Mouse (Mus musculus) liver, embryonic 14.5 days (tissue): ENCODE results near the gene Anxa8. TPM values are rescaled to one million over a fixed set of nuclear protein-coding genes. Genes with fewer than 3 reads are reported as not detected.

Experiments
- ATAC-seq: fragments of 200-750 bp; cut with Nextera tagmentation; 2 replicates; pipeline ENCODE4 v1.8.0; 2017; ENCODE audit warnings: moderate number of reproducible peaks, mild to moderate bottlenecking, moderate library complexity; ENCODE audit not compliant: insufficient read depth
- DNase-seq, 3 experiments: peaks; one replicate each; pipeline ENCODE4 v3.0.0-alpha.2; 2012 to 2013; ENCODE audit warnings: low read depth in 3 of 3, low spot score in 3 of 3
- H3K27ac ChIP-seq: fragments of 300-500 bp; sonication (generic); 2 replicates; pipeline ENCODE4 v1.5.1; 2014; ENCODE audit warnings: moderate library complexity, mild to moderate bottlenecking, control low read depth, inconsistent platforms
- H3K27me3 ChIP-seq: fragments of 300-500 bp; sonication (generic); 2 replicates; pipeline ENCODE4 v1.6.1; 2014; ENCODE audit warnings: mild to moderate bottlenecking, low read length, moderate library complexity; ENCODE audit not compliant: control insufficient read depth, insufficient read depth
- H3K36me3 ChIP-seq: fragments of 300-500 bp; sonication (generic); replicated peaks from 2 replicates; pipeline ENCODE4 v1.6.1; 2014; ENCODE audit warnings: low read depth; ENCODE audit not compliant: control insufficient read depth, insufficient read depth
- H3K4me1 ChIP-seq, 2 experiments: fragments of 200-500 bp in 1 of 2; fragments of 300-500 bp in 1 of 2; sonication (generic) in 1 of 2; replicated peaks; 2 replicates each; pipeline ENCODE4 v1.6.1; 2012 to 2014; ENCODE audit warnings: antibody characterized with exemption in 1 of 2, inconsistent platforms in 1 of 2, low read length in 1 of 2; ENCODE audit not compliant: control insufficient read depth in 2 of 2, insufficient read depth in 2 of 2
- H3K4me2 ChIP-seq: fragments of 300-500 bp; sonication (generic); 2 replicates; pipeline ENCODE4 v1.6.1; 2014; ENCODE audit warnings: low read depth, mild to moderate bottlenecking, control low read depth, moderate library complexity
- H3K4me3 ChIP-seq, 2 experiments: fragments of 200-500 bp in 1 of 2; fragments of 300-500 bp in 1 of 2; sonication (generic) in 1 of 2; 2 replicates each; pipeline ENCODE4 v1.5.1; 2012 to 2014; ENCODE audit warnings: low read depth in 2 of 2, low read length in 2 of 2, mild to moderate bottlenecking in 2 of 2, control low read depth in 1 of 2, inconsistent platforms in 1 of 2, moderate library complexity in 1 of 2; ENCODE audit not compliant: insufficient read depth in 1 of 2
- H3K9ac ChIP-seq: fragments of 300-500 bp; sonication (generic); replicated peaks from 2 replicates; pipeline ENCODE4 v1.6.1; 2014; ENCODE audit warnings: mild to moderate bottlenecking, control low read depth, moderate library complexity
- H3K9me3 ChIP-seq: fragments of 300-500 bp; sonication (generic); 2 replicates; pipeline ENCODE4 v1.6.1; 2016; ENCODE audit warnings: low read length, mixed read lengths; ENCODE audit not compliant: control insufficient read depth
- CTCF ChIP-seq: IDR thresholded peaks from 2 replicates; pipeline ENCODE4 v1.5.1; 2016; ENCODE audit warnings: antibody characterized with exemption, low read depth, control low read depth
- EP300 ChIP-seq: IDR thresholded peaks from 2 replicates; pipeline ENCODE4 v1.6.1; 2016; ENCODE audit warnings: antibody characterized with exemption, low read depth
- WGBS: fragments of 180-500 bp; shearing (Covaris S2); extraction: QIAGEN DNeasy Blood & Tissue Kit; methylation state at CpG from one replicate; pipeline ENCODE4 v1.1.7; 2014; ENCODE audit not compliant: insufficient replicate concordance; 5-methylcytosine and 5-hydroxymethylcytosine counted together
- polyA plus RNA-seq, 2 experiments: library from polyadenylated mRNA; depleted of rRNA in 1 of 2; stranded (reverse) in 1 of 2; unstranded in 1 of 2; fragments of >200 nt; fragmentation: Nextera tagmentation in 1 of 2; extraction: Ambion mirVana in 1 of 2; gene quantifications; 2 replicates each; pipeline versions ENCODE4 v1.2.1 to v1.2.3; 2012 to 2014

Anxa8 gene
- polyA plus RNA-seq, 2 experiments, result 0.06 TPM; not detected in 1

GRCm38 (mm10) chr14:34086806-34087205 lies 1.0 kb downstream of the Anxa8 start:
- 35% methylated on average over 4 of the region's 4 CpGs for WGBS
- H3K4me1 ChIP-seq, result no peaks in the 10 kb centered on the region
- H3K27ac ChIP-seq, result no peak overlapping the region
- H3K4me3 ChIP-seq, result no peak overlapping the region
- H3K27me3 ChIP-seq, result no peaks in the 10 kb centered on the region
- DNase-seq (no peak), ATAC-seq (no peak)
- H3K36me3 ChIP-seq, result no peaks in the 10 kb centered on the region
- H3K9ac ChIP-seq, result no peak overlapping the region
- TF ChIP-seq EP300 (no peak), CTCF (no peak)
- H3K9me3 ChIP-seq, result no peaks in the 10 kb centered on the region
- H3K4me2 ChIP-seq, result no peak overlapping the region

GRCm38 (mm10) chr14:34087856-34088398 lies 2.1 kb downstream of the Anxa8 start:
- Histone ChIP-seq H3K9me3 (no peaks in the 10 kb centered on the region), H3K9ac (no peak overlapping the region), H3K4me2 (no peak overlapping the region), H3K27me3 (no peaks in the 10 kb centered on the region), H3K27ac (no peak overlapping the region), H3K4me3 (no peak overlapping the region), H3K36me3 (no peaks in the 10 kb centered on the region), H3K4me1 (no peaks in the 10 kb centered on the region)
- ATAC-seq (no peak), DNase-seq (no peak)
- WGBS, result 60% methylated on average over 2 of the region's 2 CpGs
- TF ChIP-seq CTCF (no peak), EP300 (no peak)

GRCm38 (mm10) chr14:34089796-34090195 lies 4.0 kb downstream of the Anxa8 start:
- no peak overlapping the region for H3K27ac ChIP-seq
- TF ChIP-seq CTCF (no peak), EP300 (no peak)
- H3K4me1 ChIP-seq, result no peaks in the 10 kb centered on the region
- H3K27me3 ChIP-seq, result no peaks in the 10 kb centered on the region
- no peak overlapping the region for H3K4me3 ChIP-seq
- H3K4me2 ChIP-seq, result no peak overlapping the region
- 61% methylated on average over 8 of the region's 8 CpGs for WGBS
- ATAC-seq (no peak), DNase-seq (no peak)
- H3K9ac ChIP-seq, result no peak overlapping the region
- no peaks in the 10 kb centered on the region for H3K9me3 ChIP-seq
- H3K36me3 ChIP-seq, result no peaks in the 10 kb centered on the region

- WGBS, result 53% methylated on average over 5 of the region's 5 CpGs
- ATAC-seq (no peak), DNase-seq (no peak)
- no peak overlapping the region for H3K4me3 ChIP-seq
- no peak overlapping the region for H3K4me2 ChIP-seq
- H3K4me1 ChIP-seq, result no peaks in the 10 kb centered on the region
- H3K27me3 ChIP-seq, result no peaks in the 10 kb centered on the region
- no peak for TF ChIP-seq CTCF
- no peak for TF ChIP-seq EP300
- H3K36me3 ChIP-seq, result no peaks in the 10 kb centered on the region
- H3K9me3 ChIP-seq, result no peaks in the 10 kb centered on the region
- H3K27ac ChIP-seq, result no peak overlapping the region
- no peak overlapping the region for H3K9ac ChIP-seq
Observed at GRCm38 (mm10) chr14:34091475-34091874, 5.7 kb downstream of the Anxa8 start.

- no peak overlapping the region for H3K27ac ChIP-seq
- H3K27me3 ChIP-seq, result no peaks in the 10 kb centered on the region
- no peak overlapping the region for H3K4me3 ChIP-seq
- no peaks in the 10 kb centered on the region for H3K9me3 ChIP-seq
- ATAC-seq, result no peak
- H3K36me3 ChIP-seq, result no peaks in the 10 kb centered on the region
- WGBS, result 43% methylated on average over 1 of the region's 1 CpGs
- no peak for TF ChIP-seq CTCF
- no peak for TF ChIP-seq EP300
- no peak overlapping the region for H3K9ac ChIP-seq
- H3K4me2 ChIP-seq, result no peak overlapping the region
- H3K4me1 ChIP-seq, result no peaks in the 10 kb centered on the region
- no peak for DNase-seq
Observed at GRCm38 (mm10) chr14:34092856-34093255, 7.1 kb downstream of the Anxa8 start.
